Mouse (Mus musculus): ENCODE data around the gene Tgfbr2.

- no peak for TF ChIP-seq CTCF (IDR thresholded peaks at IDR 0.05; ENCODE audit: borderline replicate concordance, insufficient read depth, low read length)
- no peak for TF ChIP-seq POLR2A (IDR thresholded peaks at IDR 0.05; ENCODE audit: low read depth, low read length)
Measured at GRCm38 (mm10) chr9:116138595-116139134, 36.5 kb downstream of the Tgfbr2 start.

All from embryonic fibroblast, embryonic 13.5 days (primary cell).